Mouse (Mus musculus) cerebellum, adult 2 months (tissue): ENCODE data around the gene Zfp870.

Experiments used
- CTCF ChIP-seq: fragments of 200-500 bp; IDR thresholded peaks from 2 replicates; pipeline ENCODE4 v1.5.1; 2011; ENCODE audit warnings: low read depth, mild to moderate bottlenecking, control low read depth, low read length, moderate library complexity, borderline replicate concordance; ENCODE audit not compliant: insufficient read depth
- POLR2A ChIP-seq: fragments of 200-500 bp; IDR thresholded peaks from 2 replicates; pipeline ENCODE4 v1.6.1; 2011; ENCODE audit warnings: low read length, control low read depth, borderline replicate concordance; ENCODE audit not compliant: insufficient read depth

GRCm38 (mm10) chr17:32851581-32851980 is 39.9 kb downstream of the Zfp870 start:
- no peak for TF ChIP-seq CTCF
- no peak for TF ChIP-seq POLR2A
